Mouse (Mus musculus) hindbrain, postnatal 0 days (tissue): ENCODE measurements at regions not wholly inside any gene's neighbourhood (a gene's known extent, or its start where the extent isn't known, plus 50 kb on each side); places are given as distances from the start of the nearest gene placed in this dataset.

Source experiments
- ATAC-seq: fragments of 200-750 bp; cut with Nextera tagmentation; 2 replicates; pipeline ENCODE4 v1.8.0; 2017; ENCODE audit warnings: mild to moderate bottlenecking, moderate TSS enrichment, moderate library complexity
- DNase-seq: peaks from one replicate; pipeline ENCODE4 v3.0.0-alpha.2; 2015; ENCODE audit warnings: low spot score
- H3K27ac ChIP-seq: fragments of 300-500 bp; sonication (generic); 2 replicates; pipeline ENCODE4 v1.5.1; 2014; ENCODE audit warnings: mild to moderate bottlenecking
- H3K27me3 ChIP-seq: fragments of 300-500 bp; sonication (generic); 2 replicates; pipeline ENCODE4 v1.6.1; 2014; ENCODE audit warnings: low read length, mixed read lengths; ENCODE audit not compliant: insufficient read depth
- H3K36me3 ChIP-seq: fragments of 300-500 bp; sonication (generic); 2 replicates; pipeline ENCODE4 v1.6.1; 2014; ENCODE audit warnings: low read length, mixed read lengths; ENCODE audit not compliant: insufficient read depth
- H3K4me1 ChIP-seq: fragments of 300-500 bp; sonication (generic); 2 replicates; pipeline ENCODE4 v1.6.1; 2014; ENCODE audit warnings: antibody characterized with exemption, low read length, mixed read lengths; ENCODE audit not compliant: insufficient read depth
- H3K4me2 ChIP-seq: fragments of 300-500 bp; sonication (generic); 2 replicates; pipeline ENCODE4 v1.6.1; 2014; ENCODE audit warnings: low read depth, mild to moderate bottlenecking, low read length, moderate library complexity, mixed read lengths
- H3K4me3 ChIP-seq: fragments of 300-500 bp; sonication (generic); 2 replicates; pipeline ENCODE4 v1.5.1; 2014; ENCODE audit warnings: low read length
- H3K9ac ChIP-seq: fragments of 300-500 bp; sonication (generic); replicated peaks from 2 replicates; pipeline ENCODE4 v1.6.1; 2014; ENCODE audit warnings: mild to moderate bottlenecking, low read length, moderate library complexity, mixed read lengths
- H3K9me3 ChIP-seq: fragments of 300-500 bp; sonication (generic); 2 replicates; pipeline ENCODE4 v1.6.1; 2016; ENCODE audit warnings: low read length, mixed read lengths
- CTCF ChIP-seq: IDR thresholded peaks from 2 replicates; pipeline ENCODE4 v1.5.1; 2016; ENCODE audit warnings: antibody characterized with exemption, control low read depth, low read depth
- WGBS: fragments of 180-500 bp; shearing (Covaris S2); extraction: QIAGEN DNeasy Blood & Tissue Kit; methylation state at CpG from one replicate; pipeline ENCODE4 v1.1.7; 2014; 5-methylcytosine and 5-hydroxymethylcytosine counted together

- Histone ChIP-seq H3K36me3 (no peaks in the 10 kb centered on the region), H3K9me3 (no peaks in the 10 kb centered on the region), H3K27me3 (no peaks in the 10 kb centered on the region), H3K4me3 (no peak overlapping the region), H3K9ac (no peak overlapping the region), H3K4me1 (peaks cover 10% of the 10 kb centered on the region), H3K27ac (no peak overlapping the region), H3K4me2 (no peak overlapping the region)
- ATAC-seq (no peak), DNase-seq (peak; percentile 25)
- peak; percentile 45 for TF ChIP-seq CTCF
- WGBS = 46% methylated on average over 10 of the region's 10 CpGs
Observed at GRCm38 (mm10) chr2:28287210-28287860, 94.5 kb downstream of the Olfm1 start.

- no peak overlapping the region for H3K4me3 ChIP-seq
Observed at GRCm38 (mm10) chr2:28289339-28289738, 96.5 kb downstream of the Olfm1 start.

GRCm38 (mm10) chr2:28289860-28290471 is 97.2 kb downstream of the Olfm1 start:
- DNase-seq (peak; percentile 18), ATAC-seq (no peak)
- no peaks in the 10 kb centered on the region for H3K9me3 ChIP-seq
- H3K27ac ChIP-seq = no peak overlapping the region
- no peak overlapping the region for H3K9ac ChIP-seq
- no peaks in the 10 kb centered on the region for H3K36me3 ChIP-seq
- no peak overlapping the region for H3K4me2 ChIP-seq
- H3K4me3 ChIP-seq = no peak overlapping the region
- peak; percentile 35 for TF ChIP-seq CTCF
- WGBS = 61% methylated on average over 11 of the region's 11 CpGs
- H3K4me1 ChIP-seq = peaks cover 10% of the 10 kb centered on the region
- no peaks in the 10 kb centered on the region for H3K27me3 ChIP-seq

More at GRCm38 (mm10) chr2:28289339-28289738, 96.5 kb downstream of the Olfm1 start:
- no peaks in the 10 kb centered on the region for H3K9me3 ChIP-seq
- H3K4me1 ChIP-seq = peaks cover 10% of the 10 kb centered on the region
- H3K9ac ChIP-seq = no peak overlapping the region
- H3K27me3 ChIP-seq = no peaks in the 10 kb centered on the region
- no peak for ATAC-seq
- H3K4me2 ChIP-seq = no peak overlapping the region
- 83% methylated on average over 6 of the region's 6 CpGs for WGBS
- H3K36me3 ChIP-seq = no peaks in the 10 kb centered on the region
- no peak for TF ChIP-seq CTCF
- DNase-seq = no peak
- no peak overlapping the region for H3K27ac ChIP-seq

GRCm38 (mm10) chr2:28294509-28294908 is 101.7 kb downstream of the Olfm1 start:
- Histone ChIP-seq H3K4me3 (no peak overlapping the region), H3K4me2 (no peak overlapping the region), H3K9me3 (no peaks in the 10 kb centered on the region), H3K4me1 (peaks cover 10% of the 10 kb centered on the region), H3K27ac (no peak overlapping the region), H3K27me3 (no peaks in the 10 kb centered on the region), H3K9ac (no peak overlapping the region), H3K36me3 (no peaks in the 10 kb centered on the region)
- DNase-seq (no peak), ATAC-seq (no peak)
- WGBS = 50% methylated on average over 7 of the region's 7 CpGs
- no peak for TF ChIP-seq CTCF

- Histone ChIP-seq H3K4me1 (peaks cover 5% of the 10 kb centered on the region; the same call in 1 of the 2 replicates), H3K27ac (peak overlapping the region; percentile 48; the same call in 1 of the 2 replicates), H3K9me3 (no peaks in the 10 kb centered on the region), H3K4me3 (no peak overlapping the region), H3K9ac (no peak overlapping the region), H3K4me2 (no peak overlapping the region), H3K36me3 (no peaks in the 10 kb centered on the region), H3K27me3 (no peaks in the 10 kb centered on the region)
- ATAC-seq (peak; percentile 74), DNase-seq (peak; percentile 66)
- WGBS = 20% methylated on average over 12 of the region's 12 CpGs
- TF ChIP-seq CTCF = no peak
Observed at GRCm38 (mm10) chr2:28296183-28296582, 103.4 kb downstream of the Olfm1 start.

GRCm38 (mm10) chr2:28298738-28299137 is 105.9 kb downstream of the Olfm1 start:
- Histone ChIP-seq H3K36me3 (no peaks in the 10 kb centered on the region), H3K4me1 (0 out of 2 replicates have a peak, but pooled peaks cover 5% of the 10 kb centered on the region), H3K9ac (no peak overlapping the region), H3K27ac (no peak overlapping the region), H3K4me2 (no peak overlapping the region), H3K9me3 (no peaks in the 10 kb centered on the region), H3K27me3 (no peaks in the 10 kb centered on the region), H3K4me3 (no peak overlapping the region)
- no peak for DNase-seq
- no peak for ATAC-seq
- TF ChIP-seq CTCF = no peak
- WGBS = 55% methylated on average over 6 of the region's 6 CpGs

GRCm38 (mm10) chr2:28299346-28299745 is 106.6 kb downstream of the Olfm1 start:
- Histone ChIP-seq H3K9me3 (no peaks in the 10 kb centered on the region), H3K9ac (no peak overlapping the region), H3K27ac (no peak overlapping the region), H3K4me1 (0 out of 2 replicates have a peak, but pooled peaks cover 5% of the 10 kb centered on the region), H3K36me3 (no peaks in the 10 kb centered on the region), H3K27me3 (no peaks in the 10 kb centered on the region), H3K4me3 (no peak overlapping the region), H3K4me2 (no peak overlapping the region)
- DNase-seq = no peak
- WGBS = 94% methylated on average over 2 of the region's 2 CpGs
- no peak for TF ChIP-seq CTCF
- no peak for ATAC-seq
